Mouse (Mus musculus) MEL (cell line): ENCODE measurements around the gene Lmf2. TPM values are rescaled to one million over a fixed set of nuclear protein-coding genes. Genes with fewer than 3 reads are reported as not detected.
A peak's percentile ranks its signal among the peaks of the same experiment; 100 is the strongest.

ENCODE experiments used
- DNase-seq: peaks from one replicate; pipeline ENCODE4 v3.0.0; 2011; ENCODE audit warnings: low read depth, low spot score
- H3K27ac ChIP-seq: 2 replicates; pipeline ENCODE4 v1.5.1; 2012; ENCODE audit warnings: low read depth, mild to moderate bottlenecking, control low read depth, low read length, moderate library complexity; ENCODE audit not compliant: control insufficient read depth
- H3K27me3 ChIP-seq, 2 experiments: fragments of 150-350 bp in 1 of 2; sonication (generic) in 1 of 2; 2 replicates each; pipeline ENCODE4 v1.6.1; 2012; ENCODE audit warnings: low read length in 2 of 2, mild to moderate bottlenecking in 2 of 2, improper control_type of control experiment in 1 of 2, moderate library complexity in 1 of 2; ENCODE audit not compliant: insufficient read depth in 2 of 2, control insufficient read depth in 1 of 2
- H3K36me3 ChIP-seq, 2 experiments: 2 replicates each; pipeline ENCODE4 v1.6.1; 2012 to 2014; ENCODE audit warnings: low read length in 2 of 2, improper control_type of control experiment in 1 of 2, inconsistent platforms in 1 of 2, mild to moderate bottlenecking in 1 of 2; ENCODE audit not compliant: insufficient read depth in 2 of 2, control insufficient read depth in 1 of 2
- H3K4me1 ChIP-seq, 2 experiments: fragments of 150-350 bp in 1 of 2; sonication (generic) in 1 of 2; 2 replicates each; pipeline ENCODE4 v1.6.1; 2012; ENCODE audit warnings: low read length in 2 of 2, improper control_type of control experiment in 1 of 2, mild to moderate bottlenecking in 1 of 2; ENCODE audit not compliant: insufficient read depth in 2 of 2, control insufficient read depth in 1 of 2
- H3K4me3 ChIP-seq, 2 experiments: fragments of 150-350 bp in 1 of 2; sonication (generic) in 1 of 2; 2 replicates each; pipeline ENCODE4 v1.5.1; 2012; ENCODE audit warnings: low read depth in 2 of 2, low read length in 2 of 2, mild to moderate bottlenecking in 2 of 2, moderate library complexity in 2 of 2, control low read depth in 1 of 2, improper control_type of control experiment in 1 of 2; ENCODE audit not compliant: control insufficient read depth in 1 of 2, insufficient read depth in 1 of 2
- H3K79me2 ChIP-seq: 2 replicates; pipeline ENCODE4 v1.6.1; 2012; ENCODE audit warnings: mild to moderate bottlenecking, low read length, moderate library complexity; ENCODE audit not compliant: control insufficient read depth, poor library complexity, insufficient read depth
- H3K9ac ChIP-seq: 2 replicates; pipeline ENCODE4 v1.6.1; 2012; ENCODE audit warnings: low read depth, mild to moderate bottlenecking, control low read depth, low read length, moderate library complexity; ENCODE audit not compliant: control insufficient read depth, poor library complexity, severe bottlenecking
- H3K9me3 ChIP-seq: fragments of 150-350 bp; sonication (generic); replicated peaks from 2 replicates; pipeline ENCODE4 v1.6.1; 2012; ENCODE audit warnings: mild to moderate bottlenecking, low read length, improper control_type of control experiment, moderate library complexity; ENCODE audit not compliant: insufficient read depth
- CHD1 ChIP-seq: IDR thresholded peaks from 2 replicates; pipeline ENCODE4 v1.6.1; 2012; ENCODE audit warnings: low read depth, mild to moderate bottlenecking, inconsistent platforms, low read length, improper control_type of control experiment
- CHD2 ChIP-seq: IDR thresholded peaks from 2 replicates; pipeline ENCODE4 v1.6.1; 2011; ENCODE audit warnings: low read length, improper control_type of control experiment
- CTCF ChIP-seq, 3 experiments: IDR thresholded peaks in 2 of 3; conservative IDR thresholded peaks in 1 of 3; 2 replicates each; pipeline ENCODE4 v1.5.1; 2011 to 2012; ENCODE audit warnings: low read length in 3 of 3, low read depth in 2 of 3, mild to moderate bottlenecking in 2 of 3, improper control_type of control experiment in 1 of 3, inconsistent platforms in 1 of 3, mixed read lengths in 1 of 3, moderate library complexity in 1 of 3; ENCODE audit not compliant: control insufficient read depth in 1 of 3, insufficient read depth in 1 of 3, poor library complexity in 1 of 3, severe bottlenecking in 1 of 3
- E2F4 ChIP-seq: IDR thresholded peaks from 2 replicates; pipeline ENCODE4 v1.6.1; 2011; ENCODE audit warnings: low read depth, low read length, improper control_type of control experiment, borderline replicate concordance
- ELF1 ChIP-seq: IDR thresholded peaks from 2 replicates; pipeline ENCODE4 v1.6.1; 2014; ENCODE audit warnings: low read depth, mild to moderate bottlenecking, inconsistent platforms, low read length, improper control_type of control experiment, moderate library complexity
- EP300 ChIP-seq, 2 experiments: IDR thresholded peaks; 2 replicates each; pipeline ENCODE4 v1.6.1; 2011; ENCODE audit warnings: improper control_type of control experiment in 2 of 2, low read length in 2 of 2, low read depth in 1 of 2, mild to moderate bottlenecking in 1 of 2
- ETS1 ChIP-seq: IDR thresholded peaks from 2 replicates; pipeline ENCODE4 v1.6.1; 2012; ENCODE audit warnings: low read depth, mild to moderate bottlenecking, inconsistent platforms, low read length, improper control_type of control experiment, moderate library complexity
- GABPA ChIP-seq: IDR thresholded peaks from 2 replicates; pipeline ENCODE4 v1.6.1; 2012; ENCODE audit warnings: low read depth, mild to moderate bottlenecking, inconsistent platforms, low read length, improper control_type of control experiment, moderate library complexity
- HCFC1 ChIP-seq: IDR thresholded peaks from 2 replicates; pipeline ENCODE4 v1.6.1; 2012; ENCODE audit warnings: low read depth, mild to moderate bottlenecking, inconsistent platforms, low read length, improper control_type of control experiment, moderate library complexity
- JUND ChIP-seq: IDR thresholded peaks from 2 replicates; pipeline ENCODE4 v1.6.1; 2011; ENCODE audit warnings: low read depth, mild to moderate bottlenecking, improper control_type of control experiment, low read length
- KAT2A ChIP-seq: conservative IDR thresholded peaks from 2 replicates; pipeline ENCODE4 v1.6.1; 2012; ENCODE audit warnings: low read depth, low read length, improper control_type of control experiment, inconsistent platforms
- MAFK ChIP-seq: IDR thresholded peaks from 2 replicates; pipeline ENCODE4 v1.6.1; 2011; ENCODE audit warnings: low read depth, mild to moderate bottlenecking, low read length, improper control_type of control experiment, borderline replicate concordance
- MAX ChIP-seq: IDR thresholded peaks from 2 replicates; pipeline ENCODE4 v1.6.1; 2011; ENCODE audit warnings: low read length, improper control_type of control experiment
- MAZ ChIP-seq: IDR thresholded peaks from 2 replicates; pipeline ENCODE4 v1.6.1; 2012; ENCODE audit warnings: low read depth, mild to moderate bottlenecking, inconsistent platforms, low read length, improper control_type of control experiment
- MEF2A ChIP-seq: IDR thresholded peaks from 2 replicates; pipeline ENCODE4 v1.6.1; 2014; ENCODE audit warnings: low read depth, mild to moderate bottlenecking, inconsistent platforms, low read length, improper control_type of control experiment; ENCODE audit not compliant: poor library complexity, insufficient replicate concordance, severe bottlenecking; ENCODE audit errors: extremely low read depth
- NELFE ChIP-seq: IDR thresholded peaks from 2 replicates; pipeline ENCODE4 v1.6.1; 2011; ENCODE audit warnings: low read depth, low read length, improper control_type of control experiment
- NRF1 ChIP-seq: IDR thresholded peaks from 2 replicates; pipeline ENCODE4 v1.6.1; 2014; ENCODE audit warnings: low read depth, mild to moderate bottlenecking, inconsistent platforms, low read length, improper control_type of control experiment, moderate library complexity; ENCODE audit not compliant: poor library complexity, insufficient read depth, severe bottlenecking
- POLR2A ChIP-seq, 2 experiments: IDR thresholded peaks; 2 replicates each; pipeline ENCODE4 v1.6.1; 2011 to 2012; ENCODE audit warnings: low read length in 2 of 2, mild to moderate bottlenecking in 2 of 2, control low read depth in 1 of 2, improper control_type of control experiment in 1 of 2, low read depth in 1 of 2, moderate library complexity in 1 of 2; ENCODE audit not compliant: control insufficient read depth in 1 of 2, insufficient read depth in 1 of 2, poor library complexity in 1 of 2
- POLR2AphosphoS2 ChIP-seq: IDR thresholded peaks from 2 replicates; pipeline ENCODE4 v1.6.1; 2011; ENCODE audit warnings: low read length, improper control_type of control experiment
- POLR2AphosphoS5 ChIP-seq: IDR thresholded peaks from 2 replicates; pipeline ENCODE4 v1.6.1; 2012; ENCODE audit warnings: low read depth, borderline replicate concordance, mild to moderate bottlenecking, inconsistent platforms, low read length, moderate library complexity, mixed read lengths
- RAD21 ChIP-seq: IDR thresholded peaks from 2 replicates; pipeline ENCODE4 v1.6.1; 2011; ENCODE audit warnings: mild to moderate bottlenecking, low read depth, low read length, improper control_type of control experiment
- TAL1 ChIP-seq: IDR thresholded peaks from 2 replicates; pipeline ENCODE4 v1.6.1; 2012; ENCODE audit warnings: mild to moderate bottlenecking, inconsistent platforms, low read length, moderate library complexity, mixed read lengths
- TBP ChIP-seq: IDR thresholded peaks from 2 replicates; pipeline ENCODE4 v1.8.0; 2011; ENCODE audit warnings: low read depth, low read length, improper control_type of control experiment
- TCF12 ChIP-seq: IDR thresholded peaks from 2 replicates; pipeline ENCODE4 v1.6.1; 2014; ENCODE audit warnings: low read depth, mild to moderate bottlenecking, inconsistent platforms, low read length, improper control_type of control experiment, moderate library complexity
- UBTF ChIP-seq: IDR thresholded peaks from 2 replicates; pipeline ENCODE4 v1.6.1; 2012; ENCODE audit warnings: low read depth, mild to moderate bottlenecking, inconsistent platforms, low read length, improper control_type of control experiment, moderate library complexity, borderline replicate concordance; ENCODE audit not compliant: insufficient read depth
- USF1 ChIP-seq: IDR thresholded peaks from 2 replicates; pipeline ENCODE4 v1.6.1; 2014; ENCODE audit warnings: low read depth, mild to moderate bottlenecking, inconsistent platforms, low read length, improper control_type of control experiment, moderate library complexity
- USF2 ChIP-seq, 2 experiments: IDR thresholded peaks; 2 replicates each; pipeline ENCODE4 v1.6.1; 2011 to 2012; ENCODE audit warnings: improper control_type of control experiment in 2 of 2, low read length in 2 of 2, borderline replicate concordance in 1 of 2, inconsistent platforms in 1 of 2, low read depth in 1 of 2, mild to moderate bottlenecking in 1 of 2; ENCODE audit not compliant: insufficient read depth in 1 of 2
- ZKSCAN1 ChIP-seq: IDR thresholded peaks from 2 replicates; pipeline ENCODE4 v1.6.1; 2012; ENCODE audit warnings: low read depth, mild to moderate bottlenecking, inconsistent platforms, low read length, improper control_type of control experiment, moderate library complexity
- ZMIZ1 ChIP-seq: IDR thresholded peaks from 2 replicates; pipeline ENCODE4 v1.6.1; 2012; ENCODE audit warnings: low read depth, mild to moderate bottlenecking, inconsistent platforms, low read length, improper control_type of control experiment, moderate library complexity
- ZNF384 ChIP-seq: IDR thresholded peaks from 2 replicates; pipeline ENCODE4 v1.6.1; 2012; ENCODE audit warnings: low read depth, mild to moderate bottlenecking, inconsistent platforms, low read length, improper control_type of control experiment
- polyA plus RNA-seq, 2 experiments: library from polyadenylated mRNA; stranded (reverse) in 1 of 2; unstranded in 1 of 2; fragments of >175 nt in 1 of 2; fragments of >200 nt in 1 of 2; gene quantifications; 2 replicates each; pipeline versions ENCODE4 v1.2.1 to v1.2.4; 2012; ENCODE audit warnings: low replicate concordance in 2 of 2, low read depth in 1 of 2; ENCODE audit not compliant: insufficient read length in 2 of 2, insufficient read depth in 1 of 2, missing spikeins in 1 of 2
- total RNA-seq: library from RNA; depleted of rRNA; stranded (reverse); fragments of 300-350 nt; gene quantifications from 2 replicates; pipeline ENCODE4 v1.2.3, GENCODE M21; 2012

The Lmf2 gene
- total and polyA plus RNA-seq, 3 experiments = 14.5 to 52.0 TPM; not detected in 1

GRCm38 (mm10) chr15:89374340-89374739, 18.9 kb upstream of the Lmf2 start:
- TF ChIP-seq JUND = no peak
- TF ChIP-seq, all 39 proteins: peak for 0
- DNase-seq = no peak
- peaks cover 20% of the 10 kb centered on the region for H3K79me2 ChIP-seq
- H3K9me3 ChIP-seq = no peaks in the 10 kb centered on the region
- peaks cover 0 to 8% of the 10 kb centered on the region in 2 experiments; a peak in 1 of 4 replicates for H3K4me1 ChIP-seq
- H3K27me3 ChIP-seq = no peaks in the 10 kb centered on the region
- H3K27ac ChIP-seq = no peak overlapping the region
- peaks cover 5% of the 10 kb centered on the region in 2 experiments; a peak in 3 of 4 replicates for H3K36me3 ChIP-seq
- peak overlapping the region; percentile 90 for H3K9ac ChIP-seq
- peak overlapping the region; percentile 63 to 76 for H3K4me3 ChIP-seq

- H3K9me3 ChIP-seq = no peaks in the 10 kb centered on the region
- peaks cover 3 to 5% of the 10 kb centered on the region in 2 experiments; a peak in 3 of 4 replicates for H3K36me3 ChIP-seq
- 0 out of 4 replicates have a peak, but pooled peaks cover 0 to 3% of the 10 kb centered on the region in 2 experiments for H3K4me1 ChIP-seq
- TF ChIP-seq MAFK = no peak
- TF ChIP-seq CHD2 = no peak
- no peak for TF ChIP-seq E2F4
- TF ChIP-seq ZMIZ1 = no peak
- TF ChIP-seq UBTF = no peak
- peak; percentile 61 for TF ChIP-seq TBP
- TF ChIP-seq POLR2AphosphoS5 = peak; percentile 75; the same call in 1 of the 2 replicates
- no peak for TF ChIP-seq NRF1
- peak; percentile 76 to 96 (median 84) for TF ChIP-seq CTCF (IDR thresholded peaks at IDR 0.05 in 2 of 3, conservative IDR thresholded peaks at IDR 0.05 in 1 of 3; ENCODE audit: control insufficient read depth in 1 of 3, insufficient read depth in 1 of 3, low read depth in 2 of 3, low read length in 3 of 3, poor library complexity in 1 of 3, severe bottlenecking in 1 of 3)
- TF ChIP-seq HCFC1 = peak; percentile 71
- TF ChIP-seq TCF12 = no peak
- TF ChIP-seq MEF2A = no peak
- TF ChIP-seq EP300 (IDR thresholded peaks at IDR 0.05; ENCODE audit: low read depth in 1 of 2, low read length in 2 of 2) = 0 out of 4 replicates have a peak, but pooled peaks of 1 of the 2 experiments have one; percentile 10
- no peak for TF ChIP-seq CHD1
- peak; percentile 91 for TF ChIP-seq POLR2A (IDR thresholded peaks at IDR 0.05; ENCODE audit: control insufficient read depth in 1 of 2, insufficient read depth in 1 of 2, low read depth in 1 of 2, low read length in 2 of 2, poor library complexity in 1 of 2)
- no peak for TF ChIP-seq ZKSCAN1
- TF ChIP-seq USF1 = peak; percentile 75
- no peak for TF ChIP-seq TAL1
- peak; percentile 72 for TF ChIP-seq ELF1
- peak; percentile 81 for TF ChIP-seq NELFE
- 0 out of 2 replicates have a peak, but pooled peaks have one; percentile 9 for TF ChIP-seq ZNF384
- TF ChIP-seq JUND = no peak
- no peak for TF ChIP-seq KAT2A
- no peak for TF ChIP-seq USF2 (IDR thresholded peaks at IDR 0.05; ENCODE audit: borderline replicate concordance in 1 of 2, insufficient read depth in 1 of 2, low read depth in 1 of 2, low read length in 2 of 2)
- TF ChIP-seq POLR2AphosphoS2 = no peak
- TF ChIP-seq RAD21 = peak; percentile 20
- TF ChIP-seq GABPA = no peak
- TF ChIP-seq MAX = peak; percentile 96
- TF ChIP-seq MAZ = peak; percentile 79; the same call in 1 of the 2 replicates
- 0 out of 2 replicates have a peak, but pooled peaks have one; percentile 32 for TF ChIP-seq ETS1
Measured at GRCm38 (mm10) chr15:89373762-89374248, 18.3 kb upstream of the Lmf2 start, which contains the start of gene Sco2. Sco2 (minus strand) TSS chr15:89373846.

More at GRCm38 (mm10) chr15:89373762-89374248, 18.3 kb upstream of the Lmf2 start, which contains the start of gene Sco2:
- Histone ChIP-seq H3K79me2 (peaks cover 20% of the 10 kb centered on the region), H3K27ac (peak within 1 kb of the TSS; percentile 80), H3K9ac (peak within 1 kb of the TSS; percentile 90), H3K27me3 (no peaks in the 10 kb centered on the region), H3K4me3 (peak within 1 kb of the TSS; percentile 63 to 76)
- DNase-seq = peak; percentile 93
